24 mouse cellular contexts compared by ENCODE assay signal in genomic region chr1:145376069-145376468, GRCm38 (mm10).
DNase-seq lines count a peak whose midpoint lies in the region; ATAC-seq lines count a peak whose summit lies in the region.
"Had no signal": no experiment of that assay in that cellular context is flagged by ENCODE, and none has a peak within 500 bp of the region (broad histone marks: within the 10 kb centered on the region; RNA-seq: fewer than 3 reads in every experiment).

No protein-coding gene starts in this region.

- H3K36me3 ChIP-seq in forebrain, embryonic 13.5 days (ENCODE audit: poor library complexity, severe bottlenecking) = no peaks in the 10 kb centered on the region
- no peaks in the 10 kb centered on the region for H3K36me3 ChIP-seq in forebrain, embryonic 12.5 days (replicated peaks)
- no peaks in the 10 kb centered on the region for H3K36me3 ChIP-seq in forebrain, embryonic 15.5 days
- no peaks in the 10 kb centered on the region for H3K36me3 ChIP-seq in forebrain, embryonic 11.5 days (ENCODE audit: control insufficient read depth, insufficient read depth, low read length)
- H3K36me3 ChIP-seq in forebrain, embryonic 16.5 days (ENCODE audit: control insufficient read depth, insufficient read depth) = no peaks in the 10 kb centered on the region
- H3K36me3 ChIP-seq: embryonic facial prominence, embryonic 13.5 days; embryonic facial prominence, embryonic 15.5 days; G1E had no signal

- H3K4me2 ChIP-seq in forebrain, embryonic 13.5 days = no peak overlapping the region
- no peak overlapping the region for H3K4me2 ChIP-seq in forebrain, embryonic 12.5 days
- no peak overlapping the region for H3K4me2 ChIP-seq in forebrain, embryonic 15.5 days (replicated peaks)
- no peak overlapping the region for H3K4me2 ChIP-seq in forebrain, embryonic 11.5 days (ENCODE audit: low read depth, low read length, severe bottlenecking)
- H3K4me2 ChIP-seq in forebrain, embryonic 16.5 days (ENCODE audit: low read length) = no peak overlapping the region
- H3K4me2 ChIP-seq: embryonic facial prominence, embryonic 13.5 days; embryonic facial prominence, embryonic 15.5 days had no signal

- H3K4me3 ChIP-seq in forebrain, embryonic 13.5 days = no peak overlapping the region
- no peak overlapping the region for H3K4me3 ChIP-seq in forebrain, embryonic 12.5 days (replicated peaks)
- no peak overlapping the region for H3K4me3 ChIP-seq in forebrain, embryonic 15.5 days
- H3K4me3 ChIP-seq in forebrain, embryonic 11.5 days (ENCODE audit: low read depth, low read length) = no peak overlapping the region
- no peak overlapping the region for H3K4me3 ChIP-seq in forebrain, embryonic 16.5 days (replicated peaks; ENCODE audit: low read length)
- H3K4me3 ChIP-seq: embryonic facial prominence, embryonic 13.5 days; embryonic facial prominence, embryonic 15.5 days; erythroblast, embryonic 14.5 days had no signal

- WGBS in forebrain, embryonic 13.5 days = 79% methylated on average over 2 of the region's 2 CpGs
- WGBS in forebrain, embryonic 12.5 days = 76% methylated on average over 2 of the region's 2 CpGs
- 81% methylated on average over 2 of the region's 2 CpGs for whole genome bisulfite sequencing in forebrain, embryonic 15.5 days
- 86% methylated on average over 2 of the region's 2 CpGs for WGBS in forebrain, embryonic 11.5 days
- WGBS in forebrain, embryonic 16.5 days = 69% methylated on average over 2 of the region's 2 CpGs

- H3K9ac ChIP-seq in forebrain, embryonic 13.5 days = no peak overlapping the region
- no peak overlapping the region for H3K9ac ChIP-seq in forebrain, embryonic 12.5 days
- H3K9ac ChIP-seq in forebrain, embryonic 15.5 days (replicated peaks) = no peak overlapping the region
- no peak overlapping the region for H3K9ac ChIP-seq in forebrain, embryonic 11.5 days (ENCODE audit: low read length)
- H3K9ac ChIP-seq in forebrain, embryonic 16.5 days (replicated peaks; ENCODE audit: low read depth, low read length) = no peak overlapping the region
- H3K9ac ChIP-seq: embryonic facial prominence, embryonic 13.5 days; embryonic facial prominence, embryonic 15.5 days had no signal

- peak; percentile 53; the same call in 1 of the 2 replicates for ATAC-seq in forebrain, embryonic 13.5 days
- ATAC-seq in forebrain, embryonic 12.5 days (ENCODE audit: low FRiP score) = no peak
- ATAC-seq in forebrain, embryonic 15.5 days (replicated peaks) = 0 out of 2 replicates have a peak, but pooled peaks have one; percentile 43
- no peak for ATAC-seq in forebrain, embryonic 11.5 days (replicated peaks; ENCODE audit: low FRiP score)
- peak; percentile 26; the same call in 1 of the 2 replicates for ATAC-seq in forebrain, embryonic 16.5 days
- ATAC-seq: CD4-positive, CD25-positive, alpha-beta regulatory T cell, adult 4 months had no signal

- H3K27me3 ChIP-seq in forebrain, embryonic 13.5 days = no peaks in the 10 kb centered on the region
- no peaks in the 10 kb centered on the region for H3K27me3 ChIP-seq in forebrain, embryonic 12.5 days
- H3K27me3 ChIP-seq in forebrain, embryonic 15.5 days = no peaks in the 10 kb centered on the region
- H3K27me3 ChIP-seq in forebrain, embryonic 11.5 days (ENCODE audit: control insufficient read depth, insufficient read depth, low read length) = no peaks in the 10 kb centered on the region
- H3K27me3 ChIP-seq in forebrain, embryonic 16.5 days (replicated peaks; ENCODE audit: control insufficient read depth, insufficient read depth, low read length) = no peaks in the 10 kb centered on the region
- H3K27me3 ChIP-seq: CH12.LX; embryonic facial prominence, embryonic 13.5 days; embryonic facial prominence, embryonic 15.5 days had no signal

- DNase-seq in forebrain, embryonic 11.5 days (ENCODE audit: low spot score) = no peak
- DNase-seq in spleen, adult 12 weeks (ENCODE audit: low spot score) = no peak
- DNase-seq in Muller cell, postnatal 12 days (ENCODE audit: inconsistent ontology term) = no peak
- DNase-seq: adrenal gland, adult 2 months; adrenal gland, postnatal 10 days; adrenal gland, postnatal 25 days; B cell, adult 2 months; cerebellum, adult 11 months; cerebellum, adult 18-20 months; cerebellum, adult 8-10 months; cerebellum, adult 9-11 months; cerebellum, postnatal 14 days; cerebellum, postnatal 36 days; embryo, embryonic 11 days had no signal

- no peaks in the 10 kb centered on the region for H3K9me3 ChIP-seq in forebrain, embryonic 13.5 days (replicated peaks)
- H3K9me3 ChIP-seq in forebrain, embryonic 12.5 days = no peaks in the 10 kb centered on the region
- H3K9me3 ChIP-seq in forebrain, embryonic 15.5 days = no peaks in the 10 kb centered on the region
- no peaks in the 10 kb centered on the region for H3K9me3 ChIP-seq in forebrain, embryonic 11.5 days (ENCODE audit: control insufficient read depth, low read length)
- H3K9me3 ChIP-seq in forebrain, embryonic 16.5 days (ENCODE audit: control insufficient read depth, low read length) = no peaks in the 10 kb centered on the region
- H3K9me3 ChIP-seq: embryonic facial prominence, embryonic 13.5 days; embryonic facial prominence, embryonic 15.5 days; G1E had no signal

- no peak overlapping the region for H3K27ac ChIP-seq in forebrain, embryonic 13.5 days
- H3K27ac ChIP-seq in forebrain, embryonic 12.5 days = no peak overlapping the region
- H3K27ac ChIP-seq in forebrain, embryonic 15.5 days (replicated peaks) = no peak overlapping the region
- H3K27ac ChIP-seq in forebrain, embryonic 11.5 days (ENCODE audit: low read depth, low read length) = no peak overlapping the region
- H3K27ac ChIP-seq in forebrain, embryonic 16.5 days (ENCODE audit: low read length) = no peak overlapping the region
- H3K27ac ChIP-seq: embryonic facial prominence, embryonic 13.5 days; embryonic facial prominence, embryonic 15.5 days had no signal

- no peaks in the 10 kb centered on the region for H3K4me1 ChIP-seq in forebrain, embryonic 13.5 days
- H3K4me1 ChIP-seq in forebrain, embryonic 12.5 days = no peaks in the 10 kb centered on the region
- no peaks in the 10 kb centered on the region for H3K4me1 ChIP-seq in forebrain, embryonic 15.5 days
- H3K4me1 ChIP-seq in forebrain, embryonic 11.5 days (replicated peaks; ENCODE audit: control insufficient read depth, insufficient read depth, low read length) = no peaks in the 10 kb centered on the region
- no peaks in the 10 kb centered on the region for H3K4me1 ChIP-seq in forebrain, embryonic 16.5 days (replicated peaks; ENCODE audit: control insufficient read depth, insufficient read depth, low read length)
- H3K4me1 ChIP-seq: embryonic facial prominence, embryonic 13.5 days; embryonic facial prominence, embryonic 15.5 days had no signal

Comparison
In these comparisons a context has a peak if more than half of its experiments do, and no peak if none do; other contexts are left out.
1. ATAC-seq: peak in forebrain, embryonic 13.5 days (single experiment), forebrain, embryonic 15.5 days (single experiment) and forebrain, embryonic 16.5 days (single experiment); none in forebrain, embryonic 12.5 days (single experiment) and forebrain, embryonic 11.5 days (single experiment).